Mouse (Mus musculus) adipocyte (in vitro differentiated cells): Measurements from ENCODE around the gene Btbd9.

ENCODE experiments used
- DNase-seq: peaks from one replicate; pipeline ENCODE4 v3.0.0-alpha.2; 2016; ENCODE audit warnings: low spot score

Btbd9 gene

GRCm38 (mm10) chr17:30241720-30242322, 334.5 kb downstream of the Btbd9 start:
- peak; percentile 45 for DNase-seq

DNA sequence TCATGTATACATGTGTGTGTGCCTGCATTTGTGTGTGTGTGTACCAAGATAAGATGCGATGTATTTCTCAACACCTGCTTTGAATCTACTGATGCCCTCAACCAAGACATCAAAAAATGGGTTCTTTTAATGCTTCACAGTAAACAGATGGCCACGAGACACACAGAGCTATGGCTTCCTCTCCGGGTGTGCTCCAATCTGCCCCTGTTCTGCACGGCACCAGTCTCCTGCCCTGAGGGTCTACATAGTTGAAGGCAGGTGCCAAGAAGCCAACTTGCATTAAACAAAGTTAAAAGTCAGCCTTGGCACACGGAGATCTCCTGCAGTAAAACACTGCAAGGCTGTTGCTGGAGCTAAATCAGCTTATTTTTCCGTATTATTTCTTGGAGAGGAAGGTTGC, 335.2 kb downstream of the Btbd9 start:
- no peak for DNase-seq

GRCm38 (mm10) chr17:30240659-30241058, 335.6 kb downstream of the Btbd9 start:
- DNase-seq: peak; percentile 49

DNA sequence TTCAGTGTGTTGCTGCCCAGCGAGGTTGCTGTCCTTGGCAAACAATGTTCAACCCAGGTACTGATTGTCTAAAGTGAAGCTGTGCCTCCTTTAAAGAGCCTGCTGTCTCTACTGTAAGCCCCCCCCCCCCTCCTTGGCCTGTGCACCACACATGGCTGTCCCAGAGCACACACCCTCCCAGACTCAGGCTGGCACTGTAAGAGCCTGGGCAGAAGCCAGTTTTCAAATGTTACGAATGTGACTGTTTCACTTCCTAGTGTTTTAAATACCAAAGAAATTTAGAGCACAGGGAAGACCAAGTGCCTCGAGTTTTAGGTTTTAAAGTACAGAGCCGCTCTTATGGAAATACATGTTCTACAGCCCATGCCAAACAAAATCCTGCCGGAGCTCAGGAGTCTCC, 336.8 kb downstream of the Btbd9 start:
- DNase-seq: peak; percentile 90

- no peak for DNase-seq
These were observed 338.7 kb downstream of the Btbd9 start for GRCm38 (mm10) chr17:30237600-30237999.

DNA sequence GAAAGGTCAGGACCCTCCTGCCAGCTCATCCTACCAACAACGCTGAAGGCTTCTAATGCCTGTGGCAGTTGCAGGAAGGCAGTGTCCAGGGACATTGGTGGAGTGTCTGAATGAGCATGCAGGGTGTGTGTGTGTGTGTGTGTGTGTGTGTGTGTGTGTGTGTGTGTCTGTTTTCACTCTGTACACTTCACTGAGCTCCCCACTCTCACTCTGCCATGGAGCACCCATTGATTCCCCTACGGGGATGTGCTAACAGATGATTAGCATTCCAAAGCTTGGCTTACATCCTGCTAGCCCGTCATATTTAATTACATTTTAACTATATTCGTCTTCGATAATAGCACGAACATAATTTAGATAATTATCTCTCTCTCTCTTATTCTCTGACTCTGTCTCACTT, 339.7 kb downstream of the Btbd9 start:
- DNase-seq: no peak

DNA sequence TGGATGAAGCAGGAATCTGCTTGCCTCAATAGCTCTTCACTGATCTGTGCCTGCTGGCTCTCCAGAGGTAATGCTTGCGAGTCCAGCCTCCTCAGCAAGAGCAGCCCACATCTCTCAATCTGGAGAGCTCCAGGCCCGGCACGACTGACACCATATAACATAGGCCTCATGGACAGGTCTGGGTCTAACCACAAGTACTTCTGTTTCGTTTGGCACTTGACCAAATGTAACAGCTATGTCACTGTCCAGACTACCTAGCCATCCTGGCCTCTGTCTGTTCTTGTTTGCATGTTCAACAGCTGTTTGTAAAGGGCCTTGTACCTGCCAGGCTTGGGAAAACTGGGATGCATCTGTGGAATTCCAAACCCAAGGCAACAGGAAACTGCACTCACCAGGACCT, 340.9 kb downstream of the Btbd9 start:
- DNase-seq: no peak

GRCm38 (mm10) chr17:30232698-30233097, 343.6 kb downstream of the Btbd9 start:
- no peak for DNase-seq

DNA sequence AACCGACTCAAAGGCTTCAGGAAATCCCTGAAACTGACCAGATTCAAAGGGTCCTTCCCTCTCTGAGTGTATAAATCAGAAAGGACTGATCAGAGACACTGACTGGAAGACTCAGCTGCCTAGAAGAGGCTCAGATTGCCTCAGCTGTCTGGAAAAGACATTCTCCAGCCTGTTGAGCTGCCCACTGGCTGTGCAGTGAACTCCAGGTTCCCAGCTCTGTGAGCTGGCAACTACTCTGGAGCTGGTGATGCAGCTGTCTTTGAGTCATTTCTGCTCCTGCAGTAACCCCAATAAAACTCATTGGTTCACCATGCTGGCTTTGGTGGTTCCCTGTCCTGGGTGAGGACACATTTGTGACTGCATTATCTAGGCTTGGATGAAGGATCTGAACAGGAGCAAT, 344.8 kb downstream of the Btbd9 start:
- DNase-seq: no peak

DNA sequence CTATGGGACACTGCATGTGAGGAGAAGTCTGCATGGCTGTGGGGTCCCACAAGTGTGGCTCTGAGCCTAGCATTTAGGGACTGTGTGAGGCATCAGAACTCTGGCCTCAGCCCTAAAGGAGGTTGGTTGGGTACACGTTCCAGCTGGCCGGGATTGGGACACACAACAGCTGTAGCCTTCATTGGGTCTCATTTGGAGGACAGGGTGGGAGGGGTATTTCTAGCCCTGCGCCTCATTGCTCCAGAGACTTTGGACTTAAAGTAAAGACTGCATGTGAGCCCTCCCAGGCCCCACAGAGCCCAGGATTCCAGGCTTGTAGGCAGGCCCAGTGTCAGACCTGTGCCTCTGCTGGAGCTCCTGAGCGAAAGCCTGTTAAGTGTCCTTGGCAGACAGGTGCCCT, 345.9 kb downstream of the Btbd9 start:
- DNase-seq: no peak

GRCm38 (mm10) chr17:30228439-30229215, 347.7 kb downstream of the Btbd9 start:
- DNase-seq: no peak

DNA sequence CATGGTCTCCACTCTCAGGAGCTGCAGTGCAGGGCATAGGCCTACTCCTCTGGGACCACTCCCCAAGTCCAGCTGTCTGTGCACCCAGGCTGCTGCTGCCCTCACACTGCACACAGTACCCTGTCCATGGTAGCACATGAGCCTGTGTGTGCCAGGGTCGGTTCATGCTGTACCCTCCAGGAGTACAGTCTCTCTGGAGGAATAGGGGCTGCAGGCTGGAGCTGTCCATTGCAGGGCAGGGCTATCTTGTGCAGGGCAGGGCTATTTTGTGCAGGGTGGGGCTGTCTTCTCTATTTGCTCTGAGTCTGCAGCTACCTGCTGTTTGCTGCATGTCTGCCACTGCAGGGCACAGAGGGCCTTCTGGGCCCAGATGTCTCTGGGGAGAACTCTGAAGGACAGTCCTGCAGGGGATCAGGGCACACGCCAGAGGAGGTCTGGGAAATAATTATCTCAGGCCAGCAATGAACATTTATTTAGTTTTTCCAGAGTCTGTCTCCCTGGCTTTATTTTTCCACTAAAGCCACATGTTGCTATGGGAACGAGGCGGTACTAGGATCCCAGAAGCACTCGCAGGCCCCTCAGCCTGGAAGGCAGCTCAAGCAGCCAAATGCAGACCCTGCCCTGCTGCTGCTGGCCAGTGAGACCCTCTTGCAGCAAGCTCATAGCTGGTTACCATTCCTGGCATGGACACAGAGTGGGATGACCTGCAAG, 351.1 kb downstream of the Btbd9 start:
- no peak for DNase-seq

- DNase-seq: no peak
These were observed 353.5 kb downstream of the Btbd9 start for GRCm38 (mm10) chr17:30222837-30223236.

- DNase-seq: no peak
These were observed 353.9 kb downstream of the Btbd9 start for GRCm38 (mm10) chr17:30222361-30222760.

- no peak for DNase-seq
These were observed 354.6 kb downstream of the Btbd9 start for GRCm38 (mm10) chr17:30221677-30222076.

GRCm38 (mm10) chr17:30215741-30216140, 360.5 kb downstream of the Btbd9 start:
- DNase-seq: no peak

- DNase-seq: no peak
These were observed 361.9 kb downstream of the Btbd9 start for GRCm38 (mm10) chr17:30214393-30214792.

DNA sequence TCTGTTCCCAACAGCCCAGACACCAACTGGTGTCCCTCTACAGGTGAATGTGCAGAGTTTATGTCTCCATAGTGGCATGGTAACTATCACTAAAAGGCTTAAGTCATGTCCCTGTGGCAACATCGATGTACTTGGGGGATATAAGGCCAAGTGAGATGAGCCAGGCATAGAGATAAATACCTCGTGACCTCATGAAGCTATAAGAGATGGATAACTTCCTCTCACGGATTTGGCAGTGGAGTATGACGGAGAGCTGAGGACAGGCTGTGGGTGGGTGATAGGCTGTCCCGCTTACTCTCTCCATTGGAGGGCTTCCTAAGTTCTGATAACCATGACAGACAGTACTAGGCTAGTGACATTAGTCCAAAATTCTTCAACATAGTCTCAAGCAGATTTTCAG, 362.9 kb downstream of the Btbd9 start:
- DNase-seq: no peak

GRCm38 (mm10) chr17:30212647-30213046, 363.6 kb downstream of the Btbd9 start:
- DNase-seq: no peak

GRCm38 (mm10) chr17:30210936-30211335, 365.4 kb downstream of the Btbd9 start:
- no peak for DNase-seq

DNA sequence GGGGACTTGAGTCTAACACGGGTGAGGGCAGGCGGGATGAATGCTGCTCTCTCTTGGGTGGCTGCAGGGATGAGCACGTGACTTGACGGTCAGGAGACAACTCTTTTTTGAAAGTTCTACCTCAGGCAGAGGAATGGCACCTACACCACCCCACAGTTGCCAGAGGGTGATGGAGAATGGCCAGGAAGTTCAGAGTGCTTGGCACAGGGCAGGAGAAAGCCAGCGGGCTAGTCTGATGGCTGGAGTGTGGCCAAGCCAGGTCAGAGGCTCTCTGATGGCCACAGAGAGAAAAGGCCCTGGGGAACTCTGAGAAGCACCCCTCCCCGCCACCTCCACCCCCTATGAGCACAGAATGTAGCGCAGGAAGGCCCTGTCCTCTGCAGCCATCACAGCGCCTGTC, 366.0 kb downstream of the Btbd9 start:
- DNase-seq: no peak

DNA sequence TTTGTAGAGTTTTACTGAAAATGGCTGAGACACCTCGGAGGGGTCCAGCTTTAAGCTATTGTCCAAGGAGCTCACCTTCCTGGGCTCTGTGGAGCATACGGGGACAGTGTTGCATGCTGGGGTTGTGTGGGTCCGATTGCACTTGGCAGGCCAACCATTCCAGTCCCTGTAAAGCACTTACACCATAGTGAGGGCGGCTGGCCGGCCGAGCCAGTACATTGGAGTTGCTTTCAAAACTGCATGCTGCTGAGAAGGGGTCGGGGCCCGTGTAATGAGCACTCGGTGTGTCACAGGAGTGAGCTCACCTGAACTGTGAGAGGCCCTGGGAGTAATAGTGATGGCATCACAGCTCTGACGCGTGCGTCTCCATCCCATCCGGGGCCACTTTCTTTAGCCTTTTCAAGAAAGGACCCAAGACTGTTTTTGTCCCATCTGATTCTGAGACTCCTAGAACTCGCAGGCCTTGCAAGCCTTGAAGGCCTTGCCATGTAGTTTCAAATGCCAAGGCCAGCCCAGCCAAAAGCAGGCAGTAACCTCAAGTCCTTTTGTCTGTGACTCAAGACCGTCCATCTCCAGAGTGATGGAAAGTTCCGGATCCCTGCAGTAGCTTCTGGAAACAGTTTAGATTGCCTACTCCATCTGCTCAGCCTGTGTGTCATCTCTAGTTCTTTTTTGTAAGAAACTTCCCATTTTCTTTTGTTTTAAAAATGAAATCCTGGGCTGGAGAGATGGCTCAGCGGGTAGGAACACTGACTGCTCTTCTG, 371.0 kb downstream of the Btbd9 start:
- DNase-seq: peak; percentile 50
